Mouse (Mus musculus): Measurements from ENCODE around the gene Olfr1031.
"Not testable (repeated sequence)": the region's sequence is repeated elsewhere in the genome, so short reads cannot be mapped to it uniquely, and the experiment has no call there.

Gene Olfr1031

DNA sequence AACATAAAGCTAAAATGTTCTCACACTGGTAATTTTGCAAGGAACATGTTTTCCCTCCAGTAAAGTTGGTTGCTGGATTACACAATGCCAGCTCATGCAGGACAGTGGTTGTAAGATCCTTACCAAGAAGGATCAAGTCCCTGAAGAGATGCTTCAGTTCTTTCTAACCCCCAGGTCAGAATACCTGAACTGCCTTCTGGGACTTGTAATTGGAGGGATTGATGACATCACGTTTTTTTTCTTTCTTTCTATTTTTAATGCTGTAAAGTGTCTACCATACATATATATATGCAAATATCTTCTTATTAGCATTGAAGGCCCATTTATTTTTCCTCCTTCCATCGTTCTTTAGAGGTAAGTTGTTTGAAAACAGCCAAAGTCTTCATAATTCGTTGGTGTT, at the start of gene Olfr1031:
Gene Olfr1031, plus strand, starts transcription at position 301 of the 400 bp plus-strand sequence.
- DNase-seq, result no peak

DNA sequence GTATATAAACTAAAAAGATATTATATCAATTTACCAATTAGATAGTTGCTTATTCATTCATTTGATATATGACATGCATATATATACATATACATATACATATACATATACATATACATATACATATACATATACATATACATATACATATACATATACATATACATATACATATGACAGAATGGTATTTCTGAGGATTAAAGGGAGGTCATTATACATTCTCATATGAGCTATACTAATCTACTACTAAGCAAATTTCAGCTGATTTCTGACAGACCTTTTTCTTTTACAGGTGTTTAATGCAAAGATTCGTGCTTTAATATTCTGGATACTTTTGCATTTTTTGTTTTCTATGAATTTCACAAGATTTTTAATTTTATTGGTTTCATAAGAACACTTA, 40.0 kb upstream of the Olfr1031 start, which contains the start of gene Olfr1028:
Gene Olfr1028, plus strand, starts transcription at position 301 of the 400 bp plus-strand sequence.
- no peak for DNase-seq

DNA sequence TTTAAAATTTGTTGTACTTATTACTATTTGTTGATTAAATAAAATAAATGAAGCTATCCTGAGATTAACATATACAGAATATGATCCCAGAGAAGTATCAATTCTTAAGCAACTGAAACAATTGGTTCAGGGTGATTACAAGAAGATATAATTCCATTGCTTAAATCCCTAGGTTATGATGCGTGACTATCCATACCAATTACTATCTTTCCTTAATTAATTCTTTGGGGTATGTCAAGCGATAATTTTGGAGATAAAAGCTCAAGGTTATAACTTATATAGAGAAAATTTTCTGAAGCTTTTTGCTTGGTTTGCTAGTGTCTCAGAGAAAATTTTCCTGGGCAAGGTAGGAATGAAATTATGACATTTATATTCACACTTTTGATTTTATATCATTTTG, 16.5 kb upstream of the Olfr1031 start, which contains the start of gene Olfr1029:
Gene Olfr1029, plus strand, starts transcription at position 301 of the 400 bp plus-strand sequence.
- no peak for DNase-seq

DNA sequence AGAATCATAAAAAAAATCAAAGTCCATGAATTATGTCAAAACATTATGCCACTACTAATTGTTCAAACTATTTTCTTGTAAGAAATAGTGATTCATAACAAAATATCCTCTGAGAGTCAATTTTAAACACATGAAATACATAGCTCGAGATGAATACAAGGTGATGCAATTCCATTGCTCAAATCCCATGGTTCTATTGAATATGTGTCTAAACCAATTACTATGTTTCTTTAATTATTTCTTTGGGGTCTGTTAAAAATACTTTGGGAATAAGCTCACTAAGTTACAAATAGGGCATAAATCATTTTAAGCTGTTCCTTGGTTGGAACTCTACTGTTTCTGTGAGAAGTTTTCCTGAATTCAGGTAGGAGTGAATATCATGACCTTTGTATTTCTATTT, 11.1 kb upstream of the Olfr1031 start, which contains the start of gene Olfr1030:
Gene Olfr1030, plus strand, starts transcription at position 301 of the 400 bp plus-strand sequence.
- DNase-seq, result no peak

DNA sequence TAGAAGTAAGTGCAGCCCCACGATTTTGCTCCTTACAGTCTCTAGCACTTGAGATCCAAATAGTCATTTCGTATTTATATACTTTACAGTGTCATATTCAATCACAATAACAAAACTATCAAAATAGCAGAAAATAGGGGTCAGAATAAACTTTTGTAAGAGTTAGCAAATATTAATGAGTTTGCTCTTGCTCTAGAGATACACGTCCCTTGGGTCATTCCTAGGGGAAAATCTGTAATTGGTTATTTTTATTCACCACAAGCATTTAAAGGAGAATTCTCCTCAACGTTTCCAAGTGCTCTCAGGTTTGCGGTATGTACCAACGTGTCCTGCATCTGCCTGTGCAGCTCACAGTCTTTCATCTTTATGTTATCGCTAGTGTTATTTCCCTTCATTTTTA, 15.1 kb downstream of the Olfr1031 start, which contains the start of gene Olfr1032:
Gene Olfr1032, plus strand, starts transcription at position 301 of the 400 bp plus-strand sequence.
- DNase-seq, result no peak

DNA sequence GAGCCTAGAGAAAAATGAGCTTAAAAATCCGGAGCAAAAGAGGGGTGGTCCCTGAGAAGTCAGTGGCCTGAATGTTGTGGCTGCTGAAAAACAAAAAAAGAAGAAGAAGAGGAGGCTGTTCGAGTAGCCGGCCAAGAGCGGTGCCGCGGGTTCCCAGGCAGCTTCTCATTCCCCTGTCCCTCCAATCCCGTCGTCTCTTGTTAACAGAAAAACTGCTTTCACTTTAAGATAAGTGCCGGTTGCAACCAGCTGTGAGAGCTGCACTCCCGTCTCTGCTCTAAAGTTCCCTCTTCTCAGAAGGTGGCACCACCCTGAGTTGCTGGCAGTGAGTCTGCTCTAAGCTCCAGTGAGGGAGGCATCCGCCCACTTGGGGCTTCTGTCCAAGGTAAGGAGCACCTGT, 30.3 kb downstream of the Olfr1031 start, which contains the start of gene Olfr1033:
Gene Olfr1033, plus strand, starts transcription at position 228 of the 400 bp plus-strand sequence.
- DNase-seq, result peak; percentile 4

DNA sequence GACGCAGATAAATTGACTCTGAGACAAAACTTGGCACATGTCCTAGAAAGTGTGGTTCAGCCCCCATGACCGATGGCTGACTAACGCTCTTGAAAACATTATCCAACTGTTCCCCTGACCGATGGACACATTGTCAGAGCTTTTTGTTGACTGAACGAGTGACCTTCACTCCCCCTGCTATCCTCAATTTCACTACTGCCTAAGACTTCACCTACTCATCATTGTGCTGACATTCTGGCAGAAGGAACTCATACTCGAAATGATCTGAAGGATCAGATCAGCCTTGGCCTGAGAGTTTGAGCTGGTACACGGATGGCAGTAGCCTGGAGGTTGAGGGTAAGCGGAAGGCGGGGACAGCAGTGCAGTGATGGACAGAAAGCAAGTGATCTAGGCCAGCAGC, 31.4 kb downstream of the Olfr1031 start:
- DNase-seq, result not testable (repeated sequence)

All from thymus, postnatal 4 days (tissue).